Mouse (Mus musculus) midbrain, embryonic 11.5 days (tissue): ENCODE measurements at regions not wholly inside any gene's neighbourhood (a gene's known extent, or its start where the extent isn't known, plus 50 kb on each side); places are given as distances from the start of the nearest gene placed in this dataset.

Experiments
- ATAC-seq: fragments of 200-750 bp; cut with Nextera tagmentation; 2 replicates; pipeline ENCODE4 v1.8.0; 2017; ENCODE audit warnings: moderate TSS enrichment, moderate library complexity; ENCODE audit not compliant: low FRiP score
- DNase-seq: peaks from one replicate; pipeline ENCODE4 v3.0.0; 2015; ENCODE audit warnings: low spot score; ENCODE audit errors: missing footprints
- H3K27ac ChIP-seq: fragments of 300-500 bp; sonication (generic); 2 replicates; pipeline ENCODE4 v1.5.1; 2014; ENCODE audit warnings: low read depth, low read length
- H3K27me3 ChIP-seq: fragments of 300-500 bp; sonication (generic); 2 replicates; pipeline ENCODE4 v1.6.1; 2014; ENCODE audit warnings: mild to moderate bottlenecking, low read length, moderate library complexity, mixed read lengths; ENCODE audit not compliant: control insufficient read depth, insufficient read depth
- H3K36me3 ChIP-seq: fragments of 300-500 bp; sonication (generic); 2 replicates; pipeline ENCODE4 v1.6.1; 2014; ENCODE audit warnings: mild to moderate bottlenecking, low read length, moderate library complexity, mixed read lengths; ENCODE audit not compliant: control insufficient read depth, insufficient read depth
- H3K4me1 ChIP-seq: fragments of 300-500 bp; sonication (generic); 2 replicates; pipeline ENCODE4 v1.6.1; 2014; ENCODE audit warnings: low read length; ENCODE audit not compliant: control insufficient read depth, insufficient read depth
- H3K4me2 ChIP-seq: fragments of 300-500 bp; sonication (generic); 2 replicates; pipeline ENCODE4 v1.6.1; 2014; ENCODE audit warnings: mild to moderate bottlenecking, moderate library complexity
- H3K4me3 ChIP-seq: fragments of 300-500 bp; sonication (generic); 2 replicates; pipeline ENCODE4 v1.5.1; 2014; ENCODE audit warnings: low read depth, low read length
- H3K9ac ChIP-seq: fragments of 300-500 bp; sonication (generic); 2 replicates; pipeline ENCODE4 v1.6.1; 2014; ENCODE audit warnings: low read length
- H3K9me3 ChIP-seq: fragments of 300-500 bp; sonication (generic); 2 replicates; pipeline ENCODE4 v1.6.1; 2016; ENCODE audit warnings: low read length; ENCODE audit not compliant: control insufficient read depth
- WGBS: fragments of 180-500 bp; shearing (Covaris S2); extraction: QIAGEN DNeasy Blood & Tissue Kit; methylation state at CpG from one replicate; pipeline ENCODE4 v1.1.7; 2014; 5-methylcytosine and 5-hydroxymethylcytosine counted together

- WGBS: 73% methylated on average over 2 of the region's 2 CpGs
- Histone ChIP-seq H3K9me3 (no peaks in the 10 kb centered on the region), H3K4me1 (no peaks in the 10 kb centered on the region), H3K27me3 (no peaks in the 10 kb centered on the region), H3K9ac (no peak overlapping the region), H3K4me2 (no peak overlapping the region), H3K27ac (no peak overlapping the region), H3K36me3 (no peaks in the 10 kb centered on the region), H3K4me3 (no peak overlapping the region)
- ATAC-seq (no peak), DNase-seq (no peak)
These were observed 222.5 kb downstream of the Gm5447 start for GRCm38 (mm10) chr13:31196546-31196945.

- H3K36me3 ChIP-seq: no peaks in the 10 kb centered on the region
- H3K4me2 ChIP-seq: no peak overlapping the region
- no peak for DNase-seq
- no peaks in the 10 kb centered on the region for H3K9me3 ChIP-seq
- 86% methylated on average over 2 of the region's 2 CpGs for WGBS
- ATAC-seq: no peak
- no peak overlapping the region for H3K9ac ChIP-seq
- H3K4me3 ChIP-seq: no peak overlapping the region
- no peaks in the 10 kb centered on the region for H3K27me3 ChIP-seq
- H3K27ac ChIP-seq: no peak overlapping the region
- H3K4me1 ChIP-seq: no peaks in the 10 kb centered on the region
These were observed 223.6 kb downstream of the Gm5447 start for GRCm38 (mm10) chr13:31197593-31197992.

GRCm38 (mm10) chr13:31199384-31199783 lies 225.4 kb downstream of the Gm5447 start:
- no peak overlapping the region for H3K9ac ChIP-seq
- no peak overlapping the region for H3K27ac ChIP-seq
- 96% methylated on average over 1 of the region's 1 CpGs for WGBS
- no peak for DNase-seq
- ATAC-seq: no peak
- H3K4me2 ChIP-seq: no peak overlapping the region
- no peaks in the 10 kb centered on the region for H3K4me1 ChIP-seq
- H3K4me3 ChIP-seq: no peak overlapping the region
- H3K27me3 ChIP-seq: no peaks in the 10 kb centered on the region
- H3K9me3 ChIP-seq: no peaks in the 10 kb centered on the region
- H3K36me3 ChIP-seq: no peaks in the 10 kb centered on the region

GRCm38 (mm10) chr13:31204068-31204467 lies 230.1 kb downstream of the Gm5447 start:
- Histone ChIP-seq H3K27ac (no peak overlapping the region), H3K4me1 (no peaks in the 10 kb centered on the region), H3K4me3 (no peak overlapping the region), H3K9me3 (no peaks in the 10 kb centered on the region), H3K9ac (no peak overlapping the region), H3K27me3 (no peaks in the 10 kb centered on the region), H3K36me3 (no peaks in the 10 kb centered on the region), H3K4me2 (no peak overlapping the region)
- WGBS: 82% methylated on average over 6 of the region's 6 CpGs
- ATAC-seq: no peak
- no peak for DNase-seq

- Histone ChIP-seq H3K27ac (no peak overlapping the region), H3K36me3 (no peaks in the 10 kb centered on the region), H3K4me2 (no peak overlapping the region), H3K9ac (no peak overlapping the region), H3K27me3 (no peaks in the 10 kb centered on the region), H3K4me1 (no peaks in the 10 kb centered on the region), H3K9me3 (no peaks in the 10 kb centered on the region), H3K4me3 (no peak overlapping the region)
- no peak for DNase-seq
- WGBS: 48% methylated on average over 5 of the region's 5 CpGs
- no peak for ATAC-seq
These were observed 232.4 kb downstream of the Gm5447 start for GRCm38 (mm10) chr13:31206381-31206780.

- Histone ChIP-seq H3K9me3 (no peaks in the 10 kb centered on the region), H3K36me3 (no peaks in the 10 kb centered on the region), H3K4me2 (no peak overlapping the region), H3K4me3 (no peak overlapping the region), H3K27ac (no peak overlapping the region), H3K4me1 (no peaks in the 10 kb centered on the region), H3K27me3 (no peaks in the 10 kb centered on the region), H3K9ac (no peak overlapping the region)
- DNase-seq (no peak), ATAC-seq (no peak)
- WGBS: 74% methylated on average over 5 of the region's 5 CpGs
These were observed 233.7 kb downstream of the Gm5447 start for GRCm38 (mm10) chr13:31207709-31208108.

GRCm38 (mm10) chr13:31223016-31223415 lies 249.0 kb downstream of the Gm5447 start:
- no peak overlapping the region for H3K27ac ChIP-seq
- no peaks in the 10 kb centered on the region for H3K4me1 ChIP-seq
- WGBS: 77% methylated on average over 2 of the region's 2 CpGs
- ATAC-seq (no peak), DNase-seq (no peak)
- H3K9me3 ChIP-seq: no peaks in the 10 kb centered on the region
- no peak overlapping the region for H3K9ac ChIP-seq
- no peaks in the 10 kb centered on the region for H3K27me3 ChIP-seq
- H3K4me3 ChIP-seq: no peak overlapping the region
- no peak overlapping the region for H3K4me2 ChIP-seq
- no peaks in the 10 kb centered on the region for H3K36me3 ChIP-seq

GRCm38 (mm10) chr13:31240546-31240945 lies 266.5 kb downstream of the Gm5447 start:
- Histone ChIP-seq H3K9me3 (no peaks in the 10 kb centered on the region), H3K27ac (no peak overlapping the region), H3K4me1 (no peaks in the 10 kb centered on the region), H3K9ac (no peak overlapping the region), H3K27me3 (no peaks in the 10 kb centered on the region), H3K4me2 (no peak overlapping the region), H3K36me3 (no peaks in the 10 kb centered on the region), H3K4me3 (no peak overlapping the region)
- no peak for DNase-seq
- ATAC-seq: no peak
- 91% methylated on average over 6 of the region's 6 CpGs for WGBS

GRCm38 (mm10) chr13:31248996-31249395 lies 275.0 kb downstream of the Gm5447 start:
- no peaks in the 10 kb centered on the region for H3K27me3 ChIP-seq
- no peaks in the 10 kb centered on the region for H3K36me3 ChIP-seq
- WGBS: over 99% methylated on average over 3 of the region's 3 CpGs
- DNase-seq: no peak
- no peak overlapping the region for H3K4me3 ChIP-seq
- no peak overlapping the region for H3K27ac ChIP-seq
- ATAC-seq: no peak
- no peak overlapping the region for H3K4me2 ChIP-seq
- H3K9me3 ChIP-seq: no peaks in the 10 kb centered on the region
- no peaks in the 10 kb centered on the region for H3K4me1 ChIP-seq
- H3K9ac ChIP-seq: no peak overlapping the region

GRCm38 (mm10) chr13:31249525-31249924 lies 275.5 kb downstream of the Gm5447 start:
- no peak for ATAC-seq
- no peak for DNase-seq

More at GRCm38 (mm10) chr13:31249525-31249924, 275.5 kb downstream of the Gm5447 start:
- Histone ChIP-seq H3K4me2 (no peak overlapping the region), H3K36me3 (no peaks in the 10 kb centered on the region), H3K9me3 (no peaks in the 10 kb centered on the region), H3K9ac (no peak overlapping the region), H3K27ac (no peak overlapping the region), H3K4me1 (no peaks in the 10 kb centered on the region), H3K4me3 (no peak overlapping the region), H3K27me3 (no peaks in the 10 kb centered on the region)
- 82% methylated on average over 5 of the region's 5 CpGs for WGBS
